Mouse (Mus musculus): ENCODE results near the gene Ptbp3. TPM values are rescaled to one million over a fixed set of nuclear protein-coding genes. Genes with fewer than 3 reads are reported as not detected.

Gene Ptbp3
- polyA plus RNA-seq, 1 experiment from 2014 or later: 68.0 TPM

- ATAC-seq (ENCODE audit: low FRiP score, low TSS enrichment): no peak
- Histone ChIP-seq H3K4me1 (ENCODE audit: insufficient read depth, low read length) (no peaks in the 10 kb centered on the region), H3K36me3 (ENCODE audit: insufficient read depth, low read length) (peaks cover 17% of the 10 kb centered on the region)
These were observed 38.8 kb downstream of the Ptbp3 start for GRCm38 (mm10) chr4:59510321-59510720.

GRCm38 (mm10) chr4:59509558-59509957 lies 39.6 kb downstream of the Ptbp3 start:
- WGBS: 93% methylated on average over 2 of the region's 2 CpGs
- H3K36me3 ChIP-seq (ENCODE audit: insufficient read depth, low read length): peaks cover 17% of the 10 kb centered on the region

More at GRCm38 (mm10) chr4:59510321-59510720, 38.8 kb downstream of the Ptbp3 start:
- Histone ChIP-seq H3K9ac (replicated peaks; ENCODE audit: low read length) (no peak overlapping the region), H3K27me3 (ENCODE audit: insufficient read depth, low read length) (no peaks in the 10 kb centered on the region), H3K4me2 (replicated peaks; ENCODE audit: low read depth, low read length) (no peak overlapping the region), H3K4me3 (ENCODE audit: low read length) (no peak overlapping the region), H3K27ac (ENCODE audit: low read length) (no peak overlapping the region), H3K9me3 (ENCODE audit: low read length) (no peaks in the 10 kb centered on the region)

GRCm38 (mm10) chr4:59507766-59508165 lies 41.4 kb downstream of the Ptbp3 start:
- H3K9me3 ChIP-seq (ENCODE audit: low read length): no peaks in the 10 kb centered on the region
- H3K27ac ChIP-seq (ENCODE audit: low read length): no peak overlapping the region
- peaks cover 20% of the 10 kb centered on the region for H3K36me3 ChIP-seq (ENCODE audit: insufficient read depth, low read length)
- WGBS: 74% methylated on average over 2 of the region's 2 CpGs
- H3K9ac ChIP-seq (replicated peaks; ENCODE audit: low read length): no peak overlapping the region
- H3K4me1 ChIP-seq (ENCODE audit: insufficient read depth, low read length): no peaks in the 10 kb centered on the region
- no peak overlapping the region for H3K4me3 ChIP-seq (ENCODE audit: low read length)
- no peaks in the 10 kb centered on the region for H3K27me3 ChIP-seq (ENCODE audit: insufficient read depth, low read length)
- H3K4me2 ChIP-seq (replicated peaks; ENCODE audit: low read depth, low read length): no peak overlapping the region
- no peak for ATAC-seq (ENCODE audit: low FRiP score, low TSS enrichment)

More at GRCm38 (mm10) chr4:59509558-59509957, 39.6 kb downstream of the Ptbp3 start:
- no peaks in the 10 kb centered on the region for H3K9me3 ChIP-seq (ENCODE audit: low read length)
- H3K4me1 ChIP-seq (ENCODE audit: insufficient read depth, low read length): no peaks in the 10 kb centered on the region
- no peak overlapping the region for H3K4me3 ChIP-seq (ENCODE audit: low read length)
- H3K4me2 ChIP-seq (replicated peaks; ENCODE audit: low read depth, low read length): no peak overlapping the region
- H3K27me3 ChIP-seq (ENCODE audit: insufficient read depth, low read length): no peaks in the 10 kb centered on the region
- H3K9ac ChIP-seq (replicated peaks; ENCODE audit: low read length): no peak overlapping the region
- H3K27ac ChIP-seq (ENCODE audit: low read length): no peak overlapping the region
- ATAC-seq (ENCODE audit: low FRiP score, low TSS enrichment): no peak

GRCm38 (mm10) chr4:59506704-59507103 lies 42.5 kb downstream of the Ptbp3 start:
- no peak overlapping the region for H3K4me3 ChIP-seq (ENCODE audit: low read length)
- no peak overlapping the region for H3K27ac ChIP-seq (ENCODE audit: low read length)
- H3K4me2 ChIP-seq (replicated peaks; ENCODE audit: low read depth, low read length): no peak overlapping the region
- H3K4me1 ChIP-seq (ENCODE audit: insufficient read depth, low read length): no peaks in the 10 kb centered on the region
- H3K36me3 ChIP-seq (ENCODE audit: insufficient read depth, low read length): peaks cover 23% of the 10 kb centered on the region
- no peaks in the 10 kb centered on the region for H3K27me3 ChIP-seq (ENCODE audit: insufficient read depth, low read length)
- ATAC-seq (ENCODE audit: low FRiP score, low TSS enrichment): no peak
- H3K9me3 ChIP-seq (ENCODE audit: low read length): no peaks in the 10 kb centered on the region
- no peak overlapping the region for H3K9ac ChIP-seq (replicated peaks; ENCODE audit: low read length)
- 96% methylated on average over 3 of the region's 3 CpGs for WGBS

GRCm38 (mm10) chr4:59505481-59505880 lies 43.7 kb downstream of the Ptbp3 start:
- H3K4me1 ChIP-seq (ENCODE audit: insufficient read depth, low read length): no peaks in the 10 kb centered on the region
- H3K27me3 ChIP-seq (ENCODE audit: insufficient read depth, low read length): no peaks in the 10 kb centered on the region
- no peak overlapping the region for H3K4me3 ChIP-seq (ENCODE audit: low read length)
- H3K9me3 ChIP-seq (ENCODE audit: low read length): no peaks in the 10 kb centered on the region
- H3K27ac ChIP-seq (ENCODE audit: low read length): no peak overlapping the region
- H3K9ac ChIP-seq (replicated peaks; ENCODE audit: low read length): no peak overlapping the region
- no peak overlapping the region for H3K4me2 ChIP-seq (replicated peaks; ENCODE audit: low read depth, low read length)
- H3K36me3 ChIP-seq (ENCODE audit: insufficient read depth, low read length): peaks cover 32% of the 10 kb centered on the region
- 75% methylated on average over 3 of the region's 3 CpGs for WGBS
- ATAC-seq (ENCODE audit: low FRiP score, low TSS enrichment): no peak

GRCm38 (mm10) chr4:59491097-59491496 lies 58.1 kb downstream of the Ptbp3 start:
- H3K36me3 ChIP-seq (ENCODE audit: insufficient read depth, low read length): peaks cover 26% of the 10 kb centered on the region
- no peak overlapping the region for H3K4me2 ChIP-seq (replicated peaks; ENCODE audit: low read depth, low read length)
- no peak overlapping the region for H3K9ac ChIP-seq (replicated peaks; ENCODE audit: low read length)
- ATAC-seq (ENCODE audit: low FRiP score, low TSS enrichment): no peak
- H3K4me1 ChIP-seq (ENCODE audit: insufficient read depth, low read length): no peaks in the 10 kb centered on the region
- H3K27me3 ChIP-seq (ENCODE audit: insufficient read depth, low read length): no peaks in the 10 kb centered on the region
- no peaks in the 10 kb centered on the region for H3K9me3 ChIP-seq (ENCODE audit: low read length)
- no peak overlapping the region for H3K4me3 ChIP-seq (ENCODE audit: low read length)
- 94% methylated on average over 2 of the region's 2 CpGs for WGBS
- no peak overlapping the region for H3K27ac ChIP-seq (ENCODE audit: low read length)

GRCm38 (mm10) chr4:59471306-59471705 lies 77.9 kb downstream of the Ptbp3 start:
- ATAC-seq (ENCODE audit: low FRiP score, low TSS enrichment): no peak
- Histone ChIP-seq H3K27ac (ENCODE audit: low read length) (no peak overlapping the region), H3K4me1 (ENCODE audit: insufficient read depth, low read length) (peaks cover 7% of the 10 kb centered on the region; the same call in 1 of the 2 replicates), H3K4me2 (replicated peaks; ENCODE audit: low read depth, low read length) (no peak overlapping the region), H3K27me3 (ENCODE audit: insufficient read depth, low read length) (no peaks in the 10 kb centered on the region), H3K4me3 (ENCODE audit: low read length) (no peak overlapping the region), H3K9me3 (ENCODE audit: low read length) (no peaks in the 10 kb centered on the region), H3K36me3 (ENCODE audit: insufficient read depth, low read length) (peaks cover 7% of the 10 kb centered on the region; the same call in 1 of the 2 replicates), H3K9ac (replicated peaks; ENCODE audit: low read length) (no peak overlapping the region)

- H3K4me1 ChIP-seq (ENCODE audit: insufficient read depth, low read length): peaks cover 8% of the 10 kb centered on the region
- ATAC-seq (ENCODE audit: low FRiP score, low TSS enrichment): no peak
- H3K36me3 ChIP-seq (ENCODE audit: insufficient read depth, low read length): no peaks in the 10 kb centered on the region
- H3K4me2 ChIP-seq (replicated peaks; ENCODE audit: low read depth, low read length): no peak overlapping the region
- H3K4me3 ChIP-seq (ENCODE audit: low read length): no peak overlapping the region
- no peaks in the 10 kb centered on the region for H3K27me3 ChIP-seq (ENCODE audit: insufficient read depth, low read length)
- no peak overlapping the region for H3K27ac ChIP-seq (ENCODE audit: low read length)
- 53% methylated on average over 2 of the region's 2 CpGs for WGBS
- no peak overlapping the region for H3K9ac ChIP-seq (replicated peaks; ENCODE audit: low read length)
- H3K9me3 ChIP-seq (ENCODE audit: low read length): no peaks in the 10 kb centered on the region
These were observed 83.7 kb downstream of the Ptbp3 start for GRCm38 (mm10) chr4:59465449-59465848.

GRCm38 (mm10) chr4:59464661-59465060 lies 84.5 kb downstream of the Ptbp3 start:
- 57% methylated on average over 6 of the region's 6 CpGs for WGBS

GRCm38 (mm10) chr4:59462494-59462893 lies 86.7 kb downstream of the Ptbp3 start:
- Histone ChIP-seq H3K36me3 (ENCODE audit: insufficient read depth, low read length) (no peaks in the 10 kb centered on the region), H3K4me1 (ENCODE audit: insufficient read depth, low read length) (peaks cover 8% of the 10 kb centered on the region), H3K4me2 (replicated peaks; ENCODE audit: low read depth, low read length) (no peak overlapping the region), H3K9me3 (ENCODE audit: low read length) (no peaks in the 10 kb centered on the region), H3K4me3 (ENCODE audit: low read length) (no peak overlapping the region), H3K27me3 (ENCODE audit: insufficient read depth, low read length) (no peaks in the 10 kb centered on the region), H3K27ac (ENCODE audit: low read length) (no peak overlapping the region), H3K9ac (replicated peaks; ENCODE audit: low read length) (no peak overlapping the region)
- no peak for ATAC-seq (ENCODE audit: low FRiP score, low TSS enrichment)
- WGBS: 79% methylated on average over 6 of the region's 6 CpGs

More at GRCm38 (mm10) chr4:59464661-59465060, 84.5 kb downstream of the Ptbp3 start:
- no peaks in the 10 kb centered on the region for H3K27me3 ChIP-seq (ENCODE audit: insufficient read depth, low read length)
- ATAC-seq (ENCODE audit: low FRiP score, low TSS enrichment): no peak
- H3K27ac ChIP-seq (ENCODE audit: low read length): no peak overlapping the region
- H3K4me2 ChIP-seq (replicated peaks; ENCODE audit: low read depth, low read length): no peak overlapping the region
- peaks cover 8% of the 10 kb centered on the region for H3K4me1 ChIP-seq (ENCODE audit: insufficient read depth, low read length)
- H3K36me3 ChIP-seq (ENCODE audit: insufficient read depth, low read length): no peaks in the 10 kb centered on the region
- H3K9me3 ChIP-seq (ENCODE audit: low read length): no peaks in the 10 kb centered on the region
- no peak overlapping the region for H3K4me3 ChIP-seq (ENCODE audit: low read length)
- no peak overlapping the region for H3K9ac ChIP-seq (replicated peaks; ENCODE audit: low read length)

All from kidney, embryonic 16.5 days (tissue).